Mouse (Mus musculus): ENCODE measurements around the gene Zscan4c. TPM values are rescaled to one million over a fixed set of nuclear protein-coding genes. Genes with fewer than 3 reads are reported as not detected.
"Not testable (repeated sequence)": the region's sequence is repeated elsewhere in the genome, so short reads cannot be mapped to it uniquely, and the experiment has no call there.

The Zscan4c gene
- not detected in 2 replicates for polyA plus RNA-seq (2015; fragmentation: Nextera tagmentation; extraction: Ambion mirVana)

- not testable (repeated sequence) for ATAC-seq (replicated peaks; ENCODE audit: low FRiP score); H3K4me1 ChIP-seq; H3K36me3 ChIP-seq; H3K4me2 ChIP-seq; H3K27ac ChIP-seq; H3K4me3 ChIP-seq (replicated peaks); H3K9ac ChIP-seq; H3K27me3 ChIP-seq; H3K9me3 ChIP-seq (replicated peaks)
- WGBS, result 96% methylated on average over 4 of the region's 4 CpGs
Measured at GRCm38 (mm10) chr7:11005445-11005844, at the start of gene Zscan4c. Zscan4c (plus strand) TSS chr7:11005745.

Small RNAs within 50 kb of the gene (microRNA-seq; reads per million reads assigned to microRNA genes)
- gene Mir297-1, result not detected

Other genes with a start within 250 kb of the Zscan4c start
- not detected in 2 replicates for gene Zscan4b, start 100.7 kb upstream of the Zscan4c start, polyA plus RNA-seq (2015; fragmentation: Nextera tagmentation; extraction: Ambion mirVana)
- gene Zscan4-ps1, start 63.9 kb downstream of the Zscan4c start, polyA plus RNA-seq (2015; fragmentation: Nextera tagmentation; extraction: Ambion mirVana), result not detected in 2 replicates
- gene Zscan4d, start 160.4 kb downstream of the Zscan4c start, polyA plus RNA-seq (2015; fragmentation: Nextera tagmentation; extraction: Ambion mirVana), result not detected in 2 replicates